In the genomic region with DNA sequence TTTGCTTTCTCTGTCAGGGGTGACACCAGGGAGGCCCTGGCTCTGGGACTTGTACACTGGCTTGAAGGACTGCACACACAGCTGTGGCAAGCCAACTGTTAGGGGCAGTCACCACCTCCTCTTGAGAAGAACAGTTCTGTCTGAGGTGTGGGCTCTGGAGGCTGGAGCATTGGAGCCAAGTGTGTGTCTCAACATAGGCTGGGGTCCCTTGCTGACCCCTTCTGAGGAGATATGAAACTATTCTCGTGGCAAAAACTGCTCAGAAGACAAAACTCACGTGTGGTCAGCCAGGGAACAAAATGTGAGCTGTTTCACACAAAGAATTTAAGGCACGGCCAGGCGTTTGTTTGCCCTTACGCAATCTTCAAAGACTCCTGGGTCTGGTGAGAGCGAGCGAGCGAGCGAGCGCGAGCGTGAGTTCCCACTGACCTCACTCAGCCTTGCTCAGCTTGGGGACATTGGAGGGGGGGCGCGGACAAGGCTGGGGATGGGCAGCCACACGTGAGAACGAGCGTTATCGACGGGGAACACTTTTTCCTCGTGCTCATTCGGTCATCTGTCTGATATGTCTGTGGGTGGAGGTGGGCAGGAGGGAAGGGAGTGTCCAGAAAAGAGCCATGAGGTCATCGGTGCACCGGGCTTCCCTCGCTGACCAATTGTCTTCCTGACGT, we compare ENCODE assay signal across 7 mouse cellular contexts. TPM values are rescaled to one million over a fixed set of nuclear protein-coding genes. Genes with fewer than 3 reads are reported as not detected.
A peak's percentile ranks its signal among the peaks of the same experiment; 100 is the strongest.
DNase-seq lines count a peak whose midpoint lies in the region; ATAC-seq lines count a peak whose summit lies in the region.

No protein-coding gene starts in this region.

- peak; percentile 42; the same call in 1 of the 2 replicates for ATAC-seq in heart, embryonic 16.5 days (replicated peaks; ENCODE audit: extremely low read depth, insufficient read depth, low FRiP score)
- ATAC-seq in midbrain, embryonic 16.5 days = no peak

- peak overlapping the region; percentile 22 for H3K4me3 ChIP-seq in heart, embryonic 16.5 days (ENCODE audit: low read length)
- H3K4me3 ChIP-seq in midbrain, embryonic 16.5 days (ENCODE audit: low read depth, low read length) = no peak overlapping the region

- peak overlapping the region; percentile 61 for H3K27ac ChIP-seq in heart, embryonic 16.5 days (ENCODE audit: low read length)
- no peak overlapping the region for H3K27ac ChIP-seq in midbrain, embryonic 16.5 days (ENCODE audit: low read length)

- no peaks in the 10 kb centered on the region for H3K36me3 ChIP-seq in heart, embryonic 16.5 days (ENCODE audit: control insufficient read depth, insufficient read depth)
- no peaks in the 10 kb centered on the region for H3K36me3 ChIP-seq in midbrain, embryonic 16.5 days (ENCODE audit: control insufficient read depth, insufficient read depth, low read length)

- H3K27me3 ChIP-seq in heart, embryonic 16.5 days (ENCODE audit: control insufficient read depth, insufficient read depth, low read length) = peaks cover 2% of the 10 kb centered on the region; the same call in 1 of the 2 replicates
- H3K27me3 ChIP-seq in midbrain, embryonic 16.5 days (ENCODE audit: control insufficient read depth, insufficient read depth, low read depth, low read length) = no peaks in the 10 kb centered on the region

- no peaks in the 10 kb centered on the region for H3K9me3 ChIP-seq in heart, embryonic 16.5 days (replicated peaks; ENCODE audit: control insufficient read depth, low read length)
- H3K9me3 ChIP-seq in midbrain, embryonic 16.5 days (replicated peaks; ENCODE audit: control insufficient read depth, low read length, poor library complexity, severe bottlenecking) = no peaks in the 10 kb centered on the region

- peak; percentile 88 for DNase-seq in 3134 (ENCODE audit: extremely low read depth, insufficient read length, low spot score)
- peak; percentile 66 for DNase-seq in MN1 (ENCODE audit: low spot score)
- peak; percentile 54 for DNase-seq in liver
- no peak for DNase-seq in ovary, postnatal 10 days (ENCODE audit: low spot score)
- DNase-seq in thymus, postnatal 14 days = no peak

- peak overlapping the region; percentile 42 for H3K9ac ChIP-seq in heart, embryonic 16.5 days (ENCODE audit: low read length)
- no peak overlapping the region for H3K9ac ChIP-seq in midbrain, embryonic 16.5 days (ENCODE audit: low read depth, low read length)

- H3K4me1 ChIP-seq in heart, embryonic 16.5 days (ENCODE audit: control insufficient read depth, insufficient read depth, low read length) = peaks cover 21% of the 10 kb centered on the region
- no peaks in the 10 kb centered on the region for H3K4me1 ChIP-seq in midbrain, embryonic 16.5 days (ENCODE audit: control insufficient read depth, insufficient read depth, low read length)

- 6% methylated on average over 25 of the region's 25 CpGs for WGBS in heart, embryonic 16.5 days
- 44% methylated on average over 25 of the region's 25 CpGs for WGBS in midbrain, embryonic 16.5 days

- H3K4me2 ChIP-seq in heart, embryonic 16.5 days (ENCODE audit: low read depth, low read length) = peak overlapping the region; percentile 60
- peak overlapping the region; percentile 32 for H3K4me2 ChIP-seq in midbrain, embryonic 16.5 days (ENCODE audit: low read length)

RNA-seq across cellular contexts. Expression of gene Tmem44, which starts 48.3 kb away (rescaled TPM):
- polyA plus RNA-seq in heart, embryonic 16.5 days (2015; fragmentation: Nextera tagmentation; extraction: Ambion mirVana) = 19.3 and 21.5 TPM in 2 replicates
- 81.1 and 84.7 TPM in 2 replicates for polyA plus RNA-seq in midbrain, embryonic 16.5 days (2015; fragmentation: Nextera tagmentation; extraction: Ambion mirVana)

Comparison
In these comparisons a context has a peak if more than half of its experiments do, and no peak if none do; other contexts are left out.
1. DNase-seq: peak in 3134 (single experiment), MN1 (single experiment) and liver (single experiment); none in ovary, postnatal 10 days (single experiment) and thymus, postnatal 14 days (single experiment).